Mouse (Mus musculus): ENCODE measurements around the gene Tusc2. TPM values are rescaled to one million over a fixed set of nuclear protein-coding genes. Genes with fewer than 3 reads are reported as not detected.
"Not testable (repeated sequence)": the region's sequence is repeated elsewhere in the genome, so short reads cannot be mapped to it uniquely, and the experiment has no call there.

The Tusc2 gene
- polyA plus RNA-seq, 1 experiment = 127 TPM

DNA sequence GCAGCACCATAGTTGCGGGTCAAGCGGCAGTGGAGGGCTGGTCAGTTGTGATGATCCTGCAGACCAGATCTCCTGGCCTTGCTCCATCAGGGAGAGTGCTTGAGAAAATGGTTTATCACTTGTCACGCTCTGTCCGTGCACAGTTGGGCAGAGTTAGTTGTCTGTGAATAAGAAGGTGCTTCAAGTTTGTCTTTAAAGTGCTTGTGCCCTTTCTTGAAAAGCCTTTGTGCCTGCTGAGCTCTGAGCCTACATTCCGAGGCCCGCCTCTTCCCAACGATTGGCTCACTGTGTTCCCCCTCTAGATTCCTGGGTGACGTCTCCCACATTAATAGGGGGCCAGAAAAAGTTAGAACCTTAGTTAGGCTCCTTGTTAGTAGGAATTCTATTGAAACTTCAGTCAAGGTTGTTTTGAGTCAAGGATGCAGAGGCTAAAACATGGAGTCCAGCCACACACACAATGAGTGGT is 11.1 kb upstream of the Tusc2 start:
- Histone ChIP-seq H3K4me1 (ENCODE audit: control insufficient read depth, insufficient read depth, low read length) (peaks cover 3% of the 10 kb centered on the region; the same call in 1 of the 2 replicates), H3K4me3 (replicated peaks; ENCODE audit: insufficient read depth, low read depth, low read length) (no peak overlapping the region), H3K27ac (ENCODE audit: insufficient read depth, low read length) (no peak overlapping the region), H3K27me3 (ENCODE audit: control insufficient read depth, insufficient read depth, low read length) (no peaks in the 10 kb centered on the region)
- 66% methylated on average over 8 of the region's 8 CpGs for WGBS
- DNase-seq = no peak
- TF ChIP-seq POLR2A (IDR thresholded peaks at IDR 0.05; ENCODE audit: borderline replicate concordance, insufficient read depth, low read length) = no peak
- no peak for TF ChIP-seq CTCF (IDR thresholded peaks at IDR 0.05; ENCODE audit: borderline replicate concordance, insufficient read depth, low read depth, low read length)

DNA sequence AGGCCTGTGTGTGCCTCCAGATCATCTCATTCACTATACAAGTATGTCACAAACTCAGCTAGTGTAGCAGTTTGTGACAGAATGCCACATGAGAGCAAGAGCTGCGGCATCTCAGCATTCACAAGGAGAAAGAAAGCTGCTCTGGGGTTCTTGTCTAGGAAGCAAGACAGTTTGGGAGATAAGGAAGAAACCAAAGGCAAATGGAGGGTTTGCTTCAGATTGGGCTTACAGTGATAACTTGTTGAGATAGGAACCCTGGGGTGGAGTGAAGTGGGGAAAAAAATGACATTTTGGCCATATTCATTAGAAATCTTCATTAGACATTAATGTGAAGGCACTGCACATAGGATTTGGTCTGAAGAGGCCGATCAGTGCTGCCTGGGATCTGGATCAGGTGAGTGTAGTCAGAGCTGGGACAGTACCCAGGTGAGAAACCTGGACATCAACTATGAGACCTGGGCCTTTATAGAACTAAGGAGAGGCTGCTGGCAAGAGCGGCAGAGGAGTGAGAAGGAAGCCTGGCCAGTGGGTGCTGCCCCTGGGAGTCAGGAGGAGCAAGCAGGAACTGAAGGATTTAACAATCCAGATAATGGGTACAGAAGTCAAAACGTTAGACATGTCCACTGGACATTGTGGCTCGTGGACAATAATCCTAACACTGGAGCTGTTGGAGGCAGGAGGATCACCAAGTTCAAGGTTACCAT is 10.2 kb upstream of the Tusc2 start:
- H3K4me1 ChIP-seq (ENCODE audit: control insufficient read depth, insufficient read depth, low read length) = peaks cover 3% of the 10 kb centered on the region; the same call in 1 of the 2 replicates
- TF ChIP-seq POLR2A (IDR thresholded peaks at IDR 0.05; ENCODE audit: borderline replicate concordance, insufficient read depth, low read length) (no peak), CTCF (IDR thresholded peaks at IDR 0.05; ENCODE audit: borderline replicate concordance, insufficient read depth, low read depth, low read length) (no peak)
- 89% methylated on average over 5 of the region's 5 CpGs for WGBS

DNA sequence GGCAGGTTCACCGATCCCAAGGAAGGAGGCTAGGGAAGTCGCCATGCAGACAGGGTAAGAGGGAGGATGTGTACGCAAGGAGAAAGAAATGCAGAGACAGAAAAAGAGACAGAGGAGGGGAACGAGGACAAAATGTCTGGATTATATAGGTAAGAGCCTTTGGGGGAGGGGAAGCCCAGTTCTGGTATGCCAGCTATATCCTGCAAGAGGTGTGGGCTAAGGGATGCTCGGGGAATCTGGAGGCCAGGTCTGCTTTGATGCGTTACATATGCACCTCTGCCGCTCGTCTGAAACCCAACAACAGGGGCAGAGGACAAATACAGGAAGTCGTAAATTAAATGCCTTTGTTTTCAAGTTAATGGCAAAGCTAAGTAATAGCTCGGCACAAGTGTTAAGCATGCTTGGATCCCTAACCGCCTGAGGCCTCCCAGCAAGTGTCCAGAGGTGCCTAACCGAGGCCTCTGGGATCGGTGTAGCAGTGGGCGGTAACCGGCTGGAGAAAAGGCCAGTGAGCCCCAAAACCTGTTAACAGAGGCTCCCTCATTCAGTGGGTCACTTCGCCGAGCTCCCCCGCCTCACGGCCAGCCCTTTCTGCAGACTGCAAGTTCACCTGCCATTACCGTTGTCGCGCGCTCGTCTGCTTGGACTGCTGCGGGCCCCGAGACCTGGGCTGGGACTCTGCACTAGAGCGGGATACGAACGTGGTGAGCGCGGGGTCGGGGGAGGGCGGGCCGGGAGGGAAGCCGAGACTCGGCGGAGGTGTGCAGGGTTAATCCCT is 9.3 kb upstream of the Tusc2 start:
- WGBS = 14% methylated on average over 37 of the region's 37 CpGs
- H3K4me3 ChIP-seq (replicated peaks; ENCODE audit: insufficient read depth, low read depth, low read length) = peak overlapping the region; percentile 62
- peaks cover 3% of the 10 kb centered on the region; the same call in 1 of the 2 replicates for H3K4me1 ChIP-seq (ENCODE audit: control insufficient read depth, insufficient read depth, low read length)
- no peak for TF ChIP-seq POLR2A (IDR thresholded peaks at IDR 0.05; ENCODE audit: borderline replicate concordance, insufficient read depth, low read length)
- no peak for TF ChIP-seq CTCF (IDR thresholded peaks at IDR 0.05; ENCODE audit: borderline replicate concordance, insufficient read depth, low read depth, low read length)
- DNase-seq = peak in 1 of 2 experiments; percentile 62
- H3K27ac ChIP-seq (ENCODE audit: insufficient read depth, low read length) = 0 out of 2 replicates have a peak overlapping the region, but pooled peaks have one; percentile 4
- no peaks in the 10 kb centered on the region for H3K27me3 ChIP-seq (ENCODE audit: control insufficient read depth, insufficient read depth, low read length)

More for the DNA sequence above, 10.2 kb upstream of the Tusc2 start:
- Histone ChIP-seq H3K27ac (ENCODE audit: insufficient read depth, low read length) (no peak overlapping the region), H3K4me3 (replicated peaks; ENCODE audit: insufficient read depth, low read depth, low read length) (no peak overlapping the region), H3K27me3 (ENCODE audit: control insufficient read depth, insufficient read depth, low read length) (no peaks in the 10 kb centered on the region)
- DNase-seq = no peak

GRCm38 (mm10) chr9:107554319-107554825 is 8.7 kb upstream of the Tusc2 start:
- WGBS = under 1% methylated on average over 53 of the region's 53 CpGs

DNA sequence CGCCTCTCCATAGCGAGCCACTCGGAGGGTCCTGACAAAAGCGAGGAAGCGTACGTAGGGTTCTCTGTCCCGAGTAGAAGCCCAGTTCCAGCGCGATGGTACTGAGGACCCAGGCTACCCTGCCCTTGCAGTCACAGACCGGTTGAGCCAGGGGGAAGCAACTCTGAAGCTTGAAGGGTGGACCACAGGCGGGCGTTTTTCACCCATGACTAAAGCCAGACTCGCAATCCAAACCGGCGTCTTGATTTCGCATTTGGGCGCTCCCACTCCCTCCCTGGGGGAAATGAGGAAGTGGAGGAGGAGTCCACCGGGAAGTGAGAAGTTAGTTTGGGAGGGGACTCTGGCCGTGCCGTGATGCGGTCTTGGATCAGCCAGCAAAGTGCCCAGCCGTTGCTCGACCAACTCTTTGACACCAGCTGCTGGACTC is 8.0 kb upstream of the Tusc2 start:
- WGBS = under 1% methylated on average over 23 of the region's 23 CpGs
- H3K27me3 ChIP-seq (ENCODE audit: control insufficient read depth, insufficient read depth, low read length) = no peaks in the 10 kb centered on the region
- H3K4me1 ChIP-seq (ENCODE audit: control insufficient read depth, insufficient read depth, low read length) = peaks cover 3% of the 10 kb centered on the region; the same call in 1 of the 2 replicates
- peak overlapping the region; percentile 73 for H3K27ac ChIP-seq (ENCODE audit: insufficient read depth, low read length)
- TF ChIP-seq CTCF (IDR thresholded peaks at IDR 0.05; ENCODE audit: borderline replicate concordance, insufficient read depth, low read depth, low read length) = no peak
- no peak for TF ChIP-seq POLR2A (IDR thresholded peaks at IDR 0.05; ENCODE audit: borderline replicate concordance, insufficient read depth, low read length)
- peak overlapping the region; percentile 88 for H3K4me3 ChIP-seq (replicated peaks; ENCODE audit: insufficient read depth, low read depth, low read length)
- no peak for DNase-seq

More at GRCm38 (mm10) chr9:107554319-107554825, 8.7 kb upstream of the Tusc2 start:
- H3K4me3 ChIP-seq (replicated peaks; ENCODE audit: insufficient read depth, low read depth, low read length) = peak overlapping the region; percentile 88
- H3K4me1 ChIP-seq (ENCODE audit: control insufficient read depth, insufficient read depth, low read length) = peaks cover 3% of the 10 kb centered on the region; the same call in 1 of the 2 replicates
- DNase-seq = peak; percentile 94 to 96
- no peaks in the 10 kb centered on the region for H3K27me3 ChIP-seq (ENCODE audit: control insufficient read depth, insufficient read depth, low read length)
- no peak for TF ChIP-seq CTCF (IDR thresholded peaks at IDR 0.05; ENCODE audit: borderline replicate concordance, insufficient read depth, low read depth, low read length)
- peak; percentile 91 for TF ChIP-seq POLR2A (IDR thresholded peaks at IDR 0.05; ENCODE audit: borderline replicate concordance, insufficient read depth, low read length)
- peak overlapping the region; percentile 73 for H3K27ac ChIP-seq (ENCODE audit: insufficient read depth, low read length)

DNA sequence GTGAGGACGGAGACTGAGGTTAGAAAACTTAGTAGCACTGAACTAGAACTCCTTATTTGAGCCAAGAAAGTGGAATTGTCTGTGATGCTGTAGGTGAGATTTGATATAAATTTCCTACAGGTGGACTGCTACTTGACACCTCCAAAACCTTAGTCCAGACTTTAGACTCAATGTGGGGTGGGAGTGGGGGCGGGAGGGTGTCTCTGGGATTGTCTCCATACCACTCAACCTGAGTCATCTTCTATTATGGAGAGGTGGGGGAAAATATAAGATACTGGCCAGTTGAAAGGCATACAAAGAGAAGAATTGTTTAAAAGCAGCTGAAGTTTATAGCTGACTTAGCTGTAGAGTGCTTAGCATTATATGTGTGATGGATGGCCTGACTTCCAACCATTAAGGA is 7.4 kb upstream of the Tusc2 start:
- no peaks in the 10 kb centered on the region for H3K27me3 ChIP-seq (ENCODE audit: control insufficient read depth, insufficient read depth, low read length)
- TF ChIP-seq POLR2A (IDR thresholded peaks at IDR 0.05; ENCODE audit: borderline replicate concordance, insufficient read depth, low read length) = no peak
- no peak for TF ChIP-seq CTCF (IDR thresholded peaks at IDR 0.05; ENCODE audit: borderline replicate concordance, insufficient read depth, low read depth, low read length)
- DNase-seq = no peak
- 36% methylated on average over 2 of the region's 2 CpGs for WGBS
- no peak overlapping the region for H3K27ac ChIP-seq (ENCODE audit: insufficient read depth, low read length)
- H3K4me3 ChIP-seq (replicated peaks; ENCODE audit: insufficient read depth, low read depth, low read length) = peak overlapping the region; percentile 88
- peaks cover 3% of the 10 kb centered on the region; the same call in 1 of the 2 replicates for H3K4me1 ChIP-seq (ENCODE audit: control insufficient read depth, insufficient read depth, low read length)

- Histone ChIP-seq H3K27me3 (ENCODE audit: control insufficient read depth, insufficient read depth, low read length) (no peaks in the 10 kb centered on the region), H3K27ac (ENCODE audit: insufficient read depth, low read length) (no peak overlapping the region), H3K4me3 (replicated peaks; ENCODE audit: insufficient read depth, low read depth, low read length) (no peak overlapping the region), H3K4me1 (ENCODE audit: control insufficient read depth, insufficient read depth, low read length) (peaks cover 3% of the 10 kb centered on the region; the same call in 1 of the 2 replicates)
- WGBS = 66% methylated on average over 3 of the region's 3 CpGs
- no peak for TF ChIP-seq CTCF (IDR thresholded peaks at IDR 0.05; ENCODE audit: borderline replicate concordance, insufficient read depth, low read depth, low read length)
- TF ChIP-seq POLR2A (IDR thresholded peaks at IDR 0.05; ENCODE audit: borderline replicate concordance, insufficient read depth, low read length) = no peak
- no peak for DNase-seq
Measured at GRCm38 (mm10) chr9:107556346-107556745, 6.7 kb upstream of the Tusc2 start.

- WGBS = 45% methylated on average over 5 of the region's 5 CpGs
- H3K27me3 ChIP-seq (ENCODE audit: control insufficient read depth, insufficient read depth, low read length); H3K4me3 ChIP-seq (replicated peaks; ENCODE audit: insufficient read depth, low read depth, low read length); H3K27ac ChIP-seq (ENCODE audit: insufficient read depth, low read length); DNase-seq: not testable (repeated sequence)
- H3K4me1 ChIP-seq (ENCODE audit: control insufficient read depth, insufficient read depth, low read length) = peaks cover 16% of the 10 kb centered on the region
Measured at GRCm38 (mm10) chr9:107565556-107565955, 2.5 kb downstream of the Tusc2 start.

All from cerebellum, adult 2 months (tissue).